Mouse (Mus musculus): ENCODE results near the gene 1700093K21Rik. TPM values are rescaled to one million over a fixed set of nuclear protein-coding genes. Genes with fewer than 3 reads are reported as not detected.
A peak's percentile ranks its signal among the peaks of the same experiment; 100 is the strongest.
"Not testable (repeated sequence)": the region's sequence is repeated elsewhere in the genome, so short reads cannot be mapped to it uniquely, and the experiment has no call there.

1700093K21Rik gene
- total RNA-seq (2021) = under 1 TPM in 1 of 2 experiments, not detected in 1; 0.49 TPM

GRCm38 (mm10) chr11:23520473-23521205, at the start of gene 1700093K21Rik:
1700093K21Rik (minus strand) TSS chr11:23521155.
- intact Hi-C loops (cut with DNase I) = no loop called here
- DNase-seq (ENCODE audit: extremely low spot score in 1 of 2, low spot score in 2 of 2) = no peak

- intact Hi-C loops (cut with DNase I) = loop anchor here (10.0 kb wide), 1 partner anchor 575 kb away; the partner anchor contains the start of gene Cct4
- DNase-seq (ENCODE audit: extremely low spot score in 1 of 2, low spot score in 2 of 2) = no peak
Observed at GRCm38 (mm10) chr11:23570130-23570529, 49.2 kb upstream of the 1700093K21Rik start.

- intact Hi-C loops (cut with DNase I) = loop anchor here (5.0 to 10.0 kb wide), 2 partner anchors 68 to 931 kb away; partner anchors contain the start of gene Ahsa2
- DNase-seq (ENCODE audit: extremely low spot score in 1 of 2, low spot score in 2 of 2) = peak; percentile 69 to 73
Observed at GRCm38 (mm10) chr11:23565761-23566160, 44.8 kb upstream of the 1700093K21Rik start.

- no peak for DNase-seq (ENCODE audit: extremely low spot score in 1 of 2, low spot score in 2 of 2)
- intact Hi-C loops (cut with DNase I) = no loop called here
Observed at GRCm38 (mm10) chr11:23557039-23557630, 36.2 kb upstream of the 1700093K21Rik start.

- no peak for DNase-seq (ENCODE audit: extremely low spot score in 1 of 2, low spot score in 2 of 2)
- intact Hi-C loops (cut with DNase I) = no loop called here
Observed at GRCm38 (mm10) chr11:23537446-23537845, 16.5 kb upstream of the 1700093K21Rik start.

- no peak for DNase-seq (ENCODE audit: extremely low spot score in 1 of 2, low spot score in 2 of 2)
- intact Hi-C loops (cut with DNase I) = no loop called here
Observed at GRCm38 (mm10) chr11:23518981-23519380, 2.0 kb downstream of the 1700093K21Rik start.

GRCm38 (mm10) chr11:23515315-23515714, 5.6 kb downstream of the 1700093K21Rik start:
- intact Hi-C loops (cut with DNase I) = no loop called here
- DNase-seq (ENCODE audit: extremely low spot score in 1 of 2, low spot score in 2 of 2) = no peak

- intact Hi-C loops (cut with DNase I); DNase-seq (ENCODE audit: extremely low spot score in 1 of 2, low spot score in 2 of 2): not testable (repeated sequence)
Observed at GRCm38 (mm10) chr11:23514785-23515184, 6.2 kb downstream of the 1700093K21Rik start.

- not testable (repeated sequence) for DNase-seq (ENCODE audit: extremely low spot score in 1 of 2, low spot score in 2 of 2)
Observed at GRCm38 (mm10) chr11:23504801-23505200, 16.2 kb downstream of the 1700093K21Rik start.

GRCm38 (mm10) chr11:23498609-23499008, 22.3 kb downstream of the 1700093K21Rik start:
- no peak for DNase-seq (ENCODE audit: extremely low spot score in 1 of 2, low spot score in 2 of 2)
- intact Hi-C loops (cut with DNase I) = loop anchor here (5.0 kb wide), 1 partner anchor 69 kb away; no protein-coding TSS in a partner anchor

More at GRCm38 (mm10) chr11:23504801-23505200, 16.2 kb downstream of the 1700093K21Rik start:
- intact Hi-C loops (cut with DNase I) = not testable (repeated sequence)

- peak; percentile 91 to 98 for DNase-seq (ENCODE audit: extremely low spot score in 1 of 2, low spot score in 2 of 2)
- intact Hi-C loops (cut with DNase I) = loop anchor here (5.0 kb wide), 1 partner anchor 69 kb away; no protein-coding TSS in a partner anchor
Observed at GRCm38 (mm10) chr11:23497718-23498509, 23.0 kb downstream of the 1700093K21Rik start, which contains the start of gene Ahsa2. Ahsa2 (minus strand) TSS chr11:23498030.

GRCm38 (mm10) chr11:23497335-23497717, 23.6 kb downstream of the 1700093K21Rik start:
- intact Hi-C loops (cut with DNase I) = loop anchor here (5.0 kb wide), 1 partner anchor 70 kb away; no protein-coding TSS in a partner anchor
- peak; percentile 64 to 85 for DNase-seq (ENCODE audit: extremely low spot score in 1 of 2, low spot score in 2 of 2)

- no peak for DNase-seq (ENCODE audit: extremely low spot score in 1 of 2, low spot score in 2 of 2)
Observed at GRCm38 (mm10) chr11:23496661-23497060, 24.3 kb downstream of the 1700093K21Rik start.

GRCm38 (mm10) chr11:23495231-23495630, 25.7 kb downstream of the 1700093K21Rik start:
- intact Hi-C loops (cut with DNase I) = loop anchor here (5.0 kb wide), 1 partner anchor 72 kb away; no protein-coding TSS in a partner anchor

More at GRCm38 (mm10) chr11:23496661-23497060, 24.3 kb downstream of the 1700093K21Rik start:
- intact Hi-C loops (cut with DNase I) = loop anchor here (5.0 kb wide), 1 partner anchor 71 kb away; no protein-coding TSS in a partner anchor

GRCm38 (mm10) chr11:23492048-23492790, 28.7 kb downstream of the 1700093K21Rik start:
- no peak for DNase-seq (ENCODE audit: extremely low spot score in 1 of 2, low spot score in 2 of 2)
- intact Hi-C loops (cut with DNase I) = no loop called here

More at GRCm38 (mm10) chr11:23495231-23495630, 25.7 kb downstream of the 1700093K21Rik start:
- no peak for DNase-seq (ENCODE audit: extremely low spot score in 1 of 2, low spot score in 2 of 2)

- intact Hi-C loops (cut with DNase I) = no loop called here
- DNase-seq (ENCODE audit: extremely low spot score in 1 of 2, low spot score in 2 of 2) = no peak
Observed at GRCm38 (mm10) chr11:23489955-23490354, 31.0 kb downstream of the 1700093K21Rik start.
